Mouse (Mus musculus) cerebellum, postnatal 10 days (tissue): ENCODE measurements at regions not wholly inside any gene's neighbourhood (a gene's known extent, or its start where the extent isn't known, plus 50 kb on each side); places are given as distances from the start of the nearest gene placed in this dataset.
A peak's percentile ranks its signal among the peaks of the same experiment; 100 is the strongest.

Source experiments
- DNase-seq, 2 experiments: peaks; one replicate each; pipeline ENCODE4 v3.0.0; 2021; ENCODE audit warnings: mixed read lengths in 2 of 2

DNA sequence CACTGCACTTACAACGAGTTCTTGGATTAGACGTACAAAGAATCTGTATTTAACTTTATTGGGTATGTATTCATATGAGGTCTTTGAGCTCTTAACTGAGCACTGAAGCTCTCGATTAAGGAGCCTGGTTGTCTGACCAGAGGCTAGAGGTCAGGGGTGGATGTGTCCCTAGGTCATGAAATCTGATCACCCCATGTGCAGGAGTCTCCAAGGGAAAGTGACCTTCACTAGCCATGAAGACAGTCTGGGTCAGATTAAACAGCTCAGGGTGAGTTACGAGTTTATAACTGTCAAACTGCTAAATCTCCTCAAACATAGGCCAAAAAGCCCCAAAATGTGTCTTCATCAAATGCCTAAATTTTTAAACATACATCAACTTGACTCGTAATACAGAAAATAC is 216.8 kb downstream of the Rchy1 start:
- DNase-seq, result no peak

GRCm38 (mm10) chr5:91744389-91744788 is 218.5 kb downstream of the Rchy1 start:
- DNase-seq, result no peak

GRCm38 (mm10) chr5:91740159-91740537 is 222.7 kb downstream of the Rchy1 start:
- no peak for DNase-seq

DNA sequence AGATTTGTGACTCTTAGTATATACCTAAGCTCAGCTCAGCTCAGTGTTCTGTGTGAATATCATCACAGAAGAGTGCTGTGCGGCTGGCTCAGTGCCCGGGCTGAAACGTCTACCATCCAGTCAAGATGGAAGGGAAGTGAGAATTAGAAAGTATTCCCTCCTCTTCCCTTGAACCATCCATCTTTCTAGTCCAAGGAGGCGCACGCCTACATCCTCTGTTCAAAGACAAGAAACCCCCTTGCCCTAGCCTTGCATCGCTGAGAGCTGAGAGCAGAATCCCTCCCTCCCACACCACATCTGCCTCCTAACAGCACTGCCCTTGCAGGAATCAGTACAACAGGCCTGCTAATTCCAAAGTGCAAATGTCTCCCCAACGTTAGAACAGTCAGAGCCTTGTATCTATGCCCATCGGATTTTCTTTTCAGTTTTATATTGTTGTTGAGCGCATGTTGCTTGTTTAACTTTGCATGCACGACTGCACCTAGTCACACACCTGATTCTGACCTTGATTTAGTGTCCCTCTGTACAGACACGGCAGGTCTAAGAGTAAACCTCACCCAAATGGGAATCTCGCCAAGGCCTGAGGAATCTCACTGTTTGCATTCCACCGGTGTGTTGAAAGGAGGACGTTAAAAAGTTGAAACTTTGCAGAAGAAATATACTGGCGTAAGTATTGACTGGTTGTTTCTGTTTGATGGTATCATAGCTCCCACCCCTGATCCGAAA is 222.2 kb downstream of the Parm1 start:
- peak; percentile 76 to 79 for DNase-seq

GRCm38 (mm10) chr5:91732002-91732401 is 214.6 kb downstream of the Parm1 start:
- no peak for DNase-seq

- DNase-seq, result no peak
Measured at GRCm38 (mm10) chr5:91731155-91731554, 213.7 kb downstream of the Parm1 start.

DNA sequence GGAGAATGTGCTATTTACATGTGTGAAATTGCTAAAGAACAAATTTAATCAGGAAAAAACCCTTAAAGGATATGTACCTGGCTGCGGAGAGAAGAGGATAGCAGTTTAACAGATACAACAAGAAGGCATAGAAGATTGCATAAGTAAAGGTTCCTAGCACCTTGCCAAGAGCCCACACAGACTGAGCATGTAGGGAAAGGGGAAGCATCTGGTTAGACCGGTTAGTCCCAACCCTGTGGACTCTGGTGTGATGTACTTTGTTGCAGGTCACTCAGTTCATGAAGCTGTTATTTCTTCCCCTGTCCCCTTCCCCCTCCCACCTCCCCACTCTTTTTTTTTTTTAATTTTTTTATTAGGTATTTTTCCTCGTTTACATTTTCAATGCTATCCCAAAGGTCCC is 212.5 kb downstream of the Parm1 start:
- no peak for DNase-seq

DNA sequence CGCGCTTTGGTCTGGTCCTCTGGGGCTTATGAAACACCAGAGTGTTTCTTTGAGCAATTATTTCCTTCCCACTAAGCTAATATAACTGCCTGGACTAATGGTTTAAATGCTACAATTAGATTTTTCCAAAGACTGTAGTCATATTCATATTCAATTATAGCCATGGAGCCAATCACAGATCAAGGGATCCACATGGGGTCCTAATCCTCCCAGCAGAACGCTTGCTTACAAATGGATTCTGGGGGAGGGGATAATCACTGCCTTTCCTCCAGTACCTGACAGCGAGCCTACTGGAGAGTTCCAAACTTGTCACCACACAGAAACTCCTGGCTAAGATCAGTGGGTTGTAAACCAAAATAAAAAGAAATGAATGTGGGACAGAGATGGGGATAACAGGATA is 212.0 kb downstream of the Parm1 start:
- DNase-seq, result peak in 1 of 2 experiments; percentile 6

GRCm38 (mm10) chr5:91727448-91727847 is 210.0 kb downstream of the Parm1 start:
- no peak for DNase-seq

- DNase-seq, result no peak
Measured at GRCm38 (mm10) chr5:91726118-91726500, 208.7 kb downstream of the Parm1 start.

- DNase-seq, result no peak
Measured at GRCm38 (mm10) chr5:91725380-91726117, 208.1 kb downstream of the Parm1 start.

- DNase-seq, result no peak
Measured at GRCm38 (mm10) chr5:91724881-91725280, 207.5 kb downstream of the Parm1 start.

DNA sequence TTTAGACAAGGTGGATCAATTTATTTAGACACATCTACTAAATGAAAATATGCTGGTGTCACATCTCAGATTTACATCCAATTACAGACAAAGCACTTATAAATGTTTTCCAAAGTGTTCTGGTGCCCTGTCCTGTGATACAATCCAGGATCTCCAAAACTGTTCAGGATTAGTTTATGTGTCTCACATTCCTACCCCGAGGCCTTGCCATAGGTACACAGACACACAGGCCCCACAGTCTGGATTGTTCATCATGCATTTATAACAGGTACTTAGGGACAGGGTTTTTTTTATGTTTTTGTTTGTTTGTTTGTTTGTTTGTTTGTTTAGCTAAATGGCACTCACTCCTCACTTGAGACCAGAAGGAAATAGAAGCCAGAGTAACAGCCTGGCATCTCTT is 206.0 kb downstream of the Parm1 start:
- DNase-seq, result no peak

GRCm38 (mm10) chr5:91722982-91723381 is 205.6 kb downstream of the Parm1 start:
- no peak for DNase-seq

DNA sequence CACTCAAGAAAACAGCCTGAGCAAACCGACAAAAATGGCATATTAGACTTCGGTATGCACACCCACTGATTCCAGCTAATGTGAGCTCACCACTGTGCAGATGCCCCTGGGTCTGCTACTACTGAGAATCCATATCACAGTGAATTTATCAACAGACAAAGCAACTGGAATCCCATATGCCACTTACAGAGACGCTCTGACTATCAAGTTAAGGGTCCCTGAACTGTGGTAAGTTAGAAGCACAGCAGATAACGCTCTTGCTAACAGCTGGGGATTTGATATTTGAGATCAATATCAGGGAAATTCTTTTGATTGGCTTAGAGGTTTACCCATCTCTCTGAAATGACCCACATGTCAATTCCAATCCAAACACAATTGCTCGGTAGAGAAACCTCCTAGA is 205.0 kb downstream of the Parm1 start:
- no peak for DNase-seq

DNA sequence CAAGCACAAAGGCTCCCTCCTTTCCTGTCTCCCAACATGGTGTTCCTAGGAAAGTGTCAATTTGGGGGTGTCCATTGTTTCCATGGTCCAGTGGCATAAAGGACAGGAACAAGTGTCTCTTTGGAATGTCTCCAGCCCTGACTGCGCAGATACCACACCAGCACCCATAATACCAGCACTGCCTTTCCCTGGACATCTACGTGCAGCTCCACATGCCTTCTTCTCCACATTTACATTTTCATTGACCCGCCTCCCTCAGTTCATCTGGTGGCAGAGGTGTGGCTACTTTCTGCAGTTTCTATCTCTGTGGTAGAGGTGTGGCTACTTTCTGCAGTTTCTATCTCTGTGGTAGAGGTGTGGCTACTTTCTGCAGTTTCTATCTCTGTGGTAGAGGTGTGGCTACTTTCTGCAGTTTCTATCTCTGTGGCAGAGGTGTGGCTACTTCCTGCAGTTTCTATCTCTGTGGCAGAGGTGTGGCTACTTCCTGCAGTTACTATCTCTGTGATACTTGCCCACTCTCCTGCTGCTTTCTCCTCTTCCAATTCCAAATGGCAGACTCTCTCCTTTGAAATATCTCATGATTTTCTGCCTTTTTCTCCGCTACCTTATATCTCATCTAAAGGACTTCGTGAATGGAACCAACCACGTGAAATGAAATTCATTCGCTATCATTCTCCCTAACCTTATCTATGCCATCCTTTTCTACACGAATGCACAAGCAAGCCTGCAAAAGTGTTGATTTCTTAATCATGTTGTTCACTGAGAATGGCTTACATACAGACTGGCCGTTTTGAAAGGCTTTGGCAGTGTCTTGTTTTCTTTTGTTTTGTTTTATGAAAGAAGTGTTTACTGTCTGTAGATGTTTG is 204.0 kb downstream of the Parm1 start:
- DNase-seq, result no peak

- no peak for DNase-seq
Measured at GRCm38 (mm10) chr5:91713020-91713419, 195.6 kb downstream of the Parm1 start.

DNA sequence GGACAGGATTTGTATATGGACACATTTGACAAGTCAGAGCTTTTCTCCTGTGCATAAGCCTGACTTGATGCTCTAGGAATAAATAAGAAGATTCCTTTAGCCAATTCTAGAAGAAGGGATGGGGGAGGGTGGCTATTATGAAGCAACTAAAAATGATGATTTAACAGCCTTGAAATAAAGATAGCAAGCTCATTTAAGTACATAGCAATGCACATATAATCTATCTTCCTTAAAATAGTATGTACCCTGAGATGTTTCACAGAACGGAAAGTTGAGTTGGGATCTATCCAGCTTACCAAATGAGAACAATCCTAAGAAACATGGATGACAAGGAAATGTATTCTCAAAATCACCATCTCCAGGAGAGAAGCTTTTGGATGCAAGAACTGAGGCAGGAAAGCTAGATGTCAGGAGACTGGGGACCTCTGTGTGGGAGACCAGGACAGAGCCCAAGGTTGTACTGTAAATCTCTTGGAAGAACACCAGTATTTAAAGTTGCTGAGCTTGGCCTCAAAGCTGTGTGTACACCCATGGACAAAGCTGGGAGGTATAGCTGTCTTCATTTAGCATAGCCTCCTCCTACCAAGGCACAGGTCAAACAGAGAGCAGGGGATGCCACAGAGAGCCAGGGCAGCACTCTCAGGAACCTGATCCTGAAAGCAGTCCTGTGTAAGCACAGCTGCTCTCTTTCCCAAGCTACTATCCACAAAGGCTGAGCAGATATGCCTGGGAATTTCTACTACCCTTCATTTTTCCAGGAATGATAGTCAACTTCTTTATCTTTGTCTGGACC is 192.3 kb downstream of the Parm1 start:
- no peak for DNase-seq

DNA sequence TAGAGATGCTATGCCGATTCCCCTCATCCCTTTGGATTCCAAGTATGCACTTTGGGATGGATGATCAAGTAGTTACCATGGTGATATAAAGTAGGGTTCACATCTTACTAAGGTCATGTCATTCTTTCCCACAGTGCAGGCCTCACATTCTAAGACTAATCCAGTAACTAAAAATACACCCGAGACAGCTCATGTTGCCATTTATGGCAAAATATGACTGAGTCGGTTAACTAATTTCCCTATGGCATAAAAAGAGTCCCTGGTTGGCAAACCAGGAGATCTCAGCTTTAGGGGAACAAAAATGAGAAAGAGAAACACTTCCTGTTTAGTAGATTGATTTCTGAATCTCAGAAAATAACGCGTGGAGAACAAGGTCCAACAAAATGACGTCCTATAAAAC is 190.7 kb downstream of the Parm1 start:
- no peak for DNase-seq

- no peak for DNase-seq
Measured at GRCm38 (mm10) chr5:91697075-91697474, 179.7 kb downstream of the Parm1 start.

GRCm38 (mm10) chr5:91696532-91696931 is 179.1 kb downstream of the Parm1 start:
- no peak for DNase-seq

GRCm38 (mm10) chr5:91695632-91696031 is 178.2 kb downstream of the Parm1 start:
- no peak for DNase-seq

DNA sequence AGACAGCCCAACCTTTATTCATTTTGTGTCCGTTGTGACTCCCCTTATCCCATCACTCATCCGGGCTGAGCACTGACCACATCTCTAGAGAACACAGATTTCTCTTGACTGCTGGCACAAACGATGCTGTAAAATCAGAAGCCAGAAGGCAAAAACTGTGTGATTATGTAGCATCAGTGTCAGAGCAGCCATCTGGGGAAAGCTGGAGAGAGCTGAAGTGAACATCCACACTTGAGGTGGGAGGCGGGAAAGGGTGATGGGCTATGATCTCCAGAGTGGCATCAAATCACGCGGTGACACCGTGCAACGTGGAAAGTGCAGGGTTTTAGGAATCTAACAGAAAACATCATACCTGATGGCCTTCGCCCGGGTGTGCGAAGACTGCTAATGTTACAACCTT is 175.9 kb downstream of the Parm1 start:
- no peak for DNase-seq
